Mouse (Mus musculus): ENCODE measurements at regions not wholly inside any gene's neighbourhood (a gene's known extent, or its start where the extent isn't known, plus 50 kb on each side); places are given as distances from the start of the nearest gene placed in this dataset.

DNA sequence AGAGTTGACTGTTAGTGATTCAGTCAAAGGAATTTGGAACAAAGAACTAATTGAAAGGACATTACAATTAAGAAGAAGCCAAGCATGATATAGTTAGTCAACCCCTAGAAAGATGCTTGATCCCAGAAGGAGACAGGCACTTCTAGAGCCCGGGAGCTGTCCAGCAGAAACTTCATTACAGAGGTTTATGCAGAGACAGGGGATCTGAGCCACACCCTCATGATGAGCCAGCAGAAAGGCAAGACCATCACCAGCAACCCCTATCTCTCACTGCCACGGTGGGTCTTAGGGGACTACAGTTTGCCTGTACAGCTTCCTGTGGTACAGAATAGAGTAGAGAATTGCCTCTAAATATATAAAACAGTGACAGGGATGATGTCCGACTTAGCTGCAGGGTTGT lies 590.4 kb downstream of the Etnk1 start:
- Histone ChIP-seq H3K27ac (no peak overlapping the region), H3K4me3 (ENCODE audit: inconsistent target) (no peak overlapping the region), H3K79me2 (ENCODE audit: inconsistent target) (no peaks in the 10 kb centered on the region), H3K36me3 (ENCODE audit: inconsistent target) (no peaks in the 10 kb centered on the region)
- 77% methylated on average over 3 of the region's 3 CpGs for WGBS (ENCODE audit: missing documents)

DNA sequence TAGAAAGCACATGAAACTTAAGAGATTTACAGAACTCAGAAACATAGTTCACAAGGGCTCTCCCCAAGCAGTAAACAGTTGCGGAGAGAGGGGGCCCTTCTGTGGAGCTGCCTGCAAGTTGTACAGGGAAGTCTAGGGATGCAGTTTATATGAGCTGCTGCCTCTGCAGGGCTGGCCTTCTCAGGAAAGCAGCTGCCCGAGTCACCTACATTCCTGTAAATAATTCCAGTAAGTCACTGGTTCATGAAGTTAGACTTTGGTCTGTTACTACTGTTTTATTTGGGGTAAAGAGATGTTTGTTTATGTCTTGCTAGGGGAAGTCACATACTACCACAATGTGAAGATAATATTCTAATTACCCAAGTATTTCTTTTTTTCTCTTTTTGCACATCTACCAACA lies 601.1 kb downstream of the Etnk1 start:
- H3K27ac ChIP-seq, result no peak overlapping the region
- H3K4me3 ChIP-seq (ENCODE audit: inconsistent target), result no peak overlapping the region
- no peaks in the 10 kb centered on the region for H3K36me3 ChIP-seq (ENCODE audit: inconsistent target)
- no peaks in the 10 kb centered on the region for H3K79me2 ChIP-seq (ENCODE audit: inconsistent target)
- WGBS (ENCODE audit: missing documents), result 87% methylated on average over 2 of the region's 2 CpGs
